In the genomic region with DNA sequence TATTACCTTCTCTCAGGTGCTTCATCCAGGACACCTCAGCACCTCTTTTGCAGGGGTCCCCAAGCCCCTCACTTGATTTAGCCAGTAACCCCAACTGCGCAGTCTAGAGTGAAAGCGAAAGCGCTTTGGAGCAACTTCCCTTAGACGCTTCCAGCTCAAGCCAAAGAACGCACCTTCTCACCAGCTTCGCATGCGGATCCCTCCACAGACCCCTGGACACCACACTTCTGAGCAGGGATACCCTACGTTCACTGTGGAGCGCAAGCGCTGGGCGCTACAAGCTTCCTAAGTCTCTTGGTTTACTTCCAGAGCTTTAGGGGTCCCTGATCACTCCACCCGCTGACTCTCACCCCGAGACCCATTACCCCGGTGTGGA, we compare ENCODE assay signal across 7 mouse cellular contexts. TPM values are rescaled to one million over a fixed set of nuclear protein-coding genes. Genes with fewer than 3 reads are reported as not detected.
A peak's percentile ranks its signal among the peaks of the same experiment; 100 is the strongest.
DNase-seq lines count a peak whose midpoint lies in the region; ATAC-seq and TF ChIP-seq lines count a peak whose summit lies in the region.

No protein-coding gene starts in this region.

- H3K27ac ChIP-seq in testis, adult 2 months (ENCODE audit: control insufficient read depth, insufficient read depth, low read depth, low read length): peak overlapping the region; percentile 34; the same call in 1 of the 2 replicates
- H3K27ac ChIP-seq in forebrain, embryonic 16.5 days (ENCODE audit: low read length): no peak overlapping the region
- no peak overlapping the region for H3K27ac ChIP-seq in liver, embryonic 16.5 days (ENCODE audit: low read length)

- no peaks in the 10 kb centered on the region for H3K36me3 ChIP-seq in testis, adult 2 months (ENCODE audit: control insufficient read depth, insufficient read depth, low read length)
- H3K36me3 ChIP-seq in forebrain, embryonic 16.5 days (ENCODE audit: control insufficient read depth, insufficient read depth): no peaks in the 10 kb centered on the region
- H3K36me3 ChIP-seq in liver, embryonic 16.5 days (ENCODE audit: control insufficient read depth, insufficient read depth): no peaks in the 10 kb centered on the region

- no peak for DNase-seq in testis, postnatal 14 days (ENCODE audit: low spot score)
- DNase-seq in Muller cell, postnatal 12 days (ENCODE audit: inconsistent ontology term): no peak
- no peak for DNase-seq in left cerebral cortex, postnatal 10 days (ENCODE audit: extremely low spot score in 1 of 2, low spot score in 2 of 2)
- no peak for DNase-seq in spleen, postnatal 36 days (ENCODE audit: low spot score in 2 of 2)

- H3K27me3 ChIP-seq in testis, adult 2 months (ENCODE audit: control insufficient read depth, insufficient read depth, low read length): no peaks in the 10 kb centered on the region
- peaks cover 37% of the 10 kb centered on the region for H3K27me3 ChIP-seq in forebrain, embryonic 16.5 days (replicated peaks; ENCODE audit: control insufficient read depth, insufficient read depth, low read length)
- peaks cover 8% of the 10 kb centered on the region for H3K27me3 ChIP-seq in liver, embryonic 16.5 days (ENCODE audit: control insufficient read depth, insufficient read depth, low read depth, low read length)

- 5% methylated on average over 14 of the region's 14 CpGs for WGBS in forebrain, embryonic 16.5 days
- 2% methylated on average over 14 of the region's 14 CpGs for WGBS in liver, embryonic 16.5 days (ENCODE audit: insufficient replicate concordance)

- peak overlapping the region; percentile 93 for H3K4me2 ChIP-seq in forebrain, embryonic 16.5 days (ENCODE audit: low read length)
- peak overlapping the region; percentile 95 for H3K4me2 ChIP-seq in liver, embryonic 16.5 days (ENCODE audit: low read depth, low read length)

- intact Hi-C loops in left cerebral cortex, postnatal 10 days (cut with DNase I): no loop called here

- peak overlapping the region; percentile 47; the same call in 1 of the 2 replicates for H3K9ac ChIP-seq in forebrain, embryonic 16.5 days (replicated peaks; ENCODE audit: low read depth, low read length)
- H3K9ac ChIP-seq in liver, embryonic 16.5 days (ENCODE audit: low read depth, low read length): peak overlapping the region; percentile 47

- no peak for TF ChIP-seq POLR2A in testis, adult 2 months (IDR thresholded peaks at IDR 0.05; ENCODE audit: control insufficient read depth, low read depth, low read length)

- H3K4me3 ChIP-seq in testis, adult 2 months (ENCODE audit: control insufficient read depth, low read depth, low read length): peak overlapping the region; percentile 77
- peak overlapping the region; percentile 56 for H3K4me3 ChIP-seq in forebrain, embryonic 16.5 days (replicated peaks; ENCODE audit: low read length)
- peak overlapping the region; percentile 70 for H3K4me3 ChIP-seq in liver, embryonic 16.5 days (ENCODE audit: low read depth, low read length)

- peak; percentile 38 for ATAC-seq in forebrain, embryonic 16.5 days
- peak; percentile 30; the same call in 1 of the 2 replicates for ATAC-seq in liver, embryonic 16.5 days (ENCODE audit: low read depth)

- peaks cover 8% of the 10 kb centered on the region for H3K4me1 ChIP-seq in testis, adult 2 months (ENCODE audit: control insufficient read depth, insufficient read depth, low read length)
- peaks cover 14% of the 10 kb centered on the region for H3K4me1 ChIP-seq in forebrain, embryonic 16.5 days (replicated peaks; ENCODE audit: control insufficient read depth, insufficient read depth, low read length)
- H3K4me1 ChIP-seq in liver, embryonic 16.5 days (ENCODE audit: control insufficient read depth, low read depth, low read length): peaks cover 16% of the 10 kb centered on the region

- TF ChIP-seq CTCF in testis, adult 2 months (IDR thresholded peaks at IDR 0.05; ENCODE audit: control insufficient read depth, insufficient read depth, insufficient replicate concordance, low read depth, low read length): no peak

- H3K9me3 ChIP-seq in forebrain, embryonic 16.5 days (ENCODE audit: control insufficient read depth, low read length): no peaks in the 10 kb centered on the region
- H3K9me3 ChIP-seq in liver, embryonic 16.5 days (replicated peaks; ENCODE audit: control insufficient read depth, low read length): no peaks in the 10 kb centered on the region

RNA-seq across cellular contexts. Expression of a gene that starts 0.5 kb away (rescaled TPM):
- polyA plus RNA-seq in testis, adult 2 months (2012; rRNA removed): 1.5 TPM in 2 replicates
- polyA plus RNA-seq in forebrain, embryonic 16.5 days (2015; fragmentation: Nextera tagmentation; extraction: Ambion mirVana): 1.9 and 2.6 TPM in 2 replicates
- 3.8 and 4.2 TPM in 2 replicates for polyA plus RNA-seq in liver, embryonic 16.5 days (2015; fragmentation: Nextera tagmentation; extraction: Ambion mirVana)
- total RNA-seq in left cerebral cortex, postnatal 10 days (2021): 1 to 10 TPM; 2.7 to 3.3 TPM

RNA-seq across cellular contexts. Expression of a gene that starts 0.7 kb away (rescaled TPM):
- 1.7 TPM in 2 replicates for polyA plus RNA-seq in testis, adult 2 months (2012; rRNA removed)
- polyA plus RNA-seq in forebrain, embryonic 16.5 days (2015; fragmentation: Nextera tagmentation; extraction: Ambion mirVana): 0.43 and 1.5 TPM in 2 replicates
- polyA plus RNA-seq in liver, embryonic 16.5 days (2015; fragmentation: Nextera tagmentation; extraction: Ambion mirVana): 9.6 and 9.7 TPM in 2 replicates
- 1 to 10 TPM in 1 of 2 experiments, under 1 TPM in 1; 0.66 to 2.2 TPM for total RNA-seq in left cerebral cortex, postnatal 10 days (2021)

RNA-seq across cellular contexts. Expression of a gene that starts 10.6 kb away (rescaled TPM):
- polyA plus RNA-seq in testis, adult 2 months (2012; rRNA removed): 2.0 and 2.3 TPM in 2 replicates
- polyA plus RNA-seq in forebrain, embryonic 16.5 days (2015; fragmentation: Nextera tagmentation; extraction: Ambion mirVana): 1.5 and 2.5 TPM in 2 replicates
- 17.7 and 18.5 TPM in 2 replicates for polyA plus RNA-seq in liver, embryonic 16.5 days (2015; fragmentation: Nextera tagmentation; extraction: Ambion mirVana)
- total RNA-seq in left cerebral cortex, postnatal 10 days (2021): 1 to 10 TPM; 1.7 TPM

RNA-seq across cellular contexts. Expression of a gene that starts 16.5 kb away (rescaled TPM):
- 1.3 and 2.0 TPM in 2 replicates for polyA plus RNA-seq in testis, adult 2 months (2012; rRNA removed)
- polyA plus RNA-seq in forebrain, embryonic 16.5 days (2015; fragmentation: Nextera tagmentation; extraction: Ambion mirVana): 1.6 and 2.6 TPM in 2 replicates
- 6.7 TPM in 2 replicates for polyA plus RNA-seq in liver, embryonic 16.5 days (2015; fragmentation: Nextera tagmentation; extraction: Ambion mirVana)
- 1 to 10 TPM; 2.6 to 3.0 TPM for total RNA-seq in left cerebral cortex, postnatal 10 days (2021)

RNA-seq across cellular contexts. Expression of a gene that starts 34.0 kb away (rescaled TPM):
- 8.0 and 9.5 TPM in 2 replicates for polyA plus RNA-seq in testis, adult 2 months (2012; rRNA removed)
- 0.66 and 0.98 TPM in 2 replicates for polyA plus RNA-seq in forebrain, embryonic 16.5 days (2015; fragmentation: Nextera tagmentation; extraction: Ambion mirVana)
- 1.3 and 1.5 TPM in 2 replicates for polyA plus RNA-seq in liver, embryonic 16.5 days (2015; fragmentation: Nextera tagmentation; extraction: Ambion mirVana)
- total RNA-seq in left cerebral cortex, postnatal 10 days (2021): 1 to 10 TPM; 1.2 to 1.8 TPM
